Mouse (Mus musculus) activated CD4-positive, CD25-positive, alpha-beta regulatory T cell, adult 4 months (primary cell): ENCODE data around the gene Cuedc1. TPM values are rescaled to one million over a fixed set of nuclear protein-coding genes. Genes with fewer than 3 reads are reported as not detected.
"Not testable (repeated sequence)": the region's sequence is repeated elsewhere in the genome, so short reads cannot be mapped to it uniquely, and the experiment has no call there.

ENCODE experiments used
- ATAC-seq: one replicate; pipeline ENCODE4 v1.8.0; 2017
- polyA plus RNA-seq, 2 experiments: library from polyadenylated mRNA; unstranded; fragments of 100-300 nt; shearing (Covaris generic); gene quantifications; one replicate each; pipeline ENCODE4 v1.2.1; 2017

Cuedc1 gene
- polyA plus RNA-seq, 2 experiments from 2014 or later, result 5.4 to 5.8 TPM

DNA sequence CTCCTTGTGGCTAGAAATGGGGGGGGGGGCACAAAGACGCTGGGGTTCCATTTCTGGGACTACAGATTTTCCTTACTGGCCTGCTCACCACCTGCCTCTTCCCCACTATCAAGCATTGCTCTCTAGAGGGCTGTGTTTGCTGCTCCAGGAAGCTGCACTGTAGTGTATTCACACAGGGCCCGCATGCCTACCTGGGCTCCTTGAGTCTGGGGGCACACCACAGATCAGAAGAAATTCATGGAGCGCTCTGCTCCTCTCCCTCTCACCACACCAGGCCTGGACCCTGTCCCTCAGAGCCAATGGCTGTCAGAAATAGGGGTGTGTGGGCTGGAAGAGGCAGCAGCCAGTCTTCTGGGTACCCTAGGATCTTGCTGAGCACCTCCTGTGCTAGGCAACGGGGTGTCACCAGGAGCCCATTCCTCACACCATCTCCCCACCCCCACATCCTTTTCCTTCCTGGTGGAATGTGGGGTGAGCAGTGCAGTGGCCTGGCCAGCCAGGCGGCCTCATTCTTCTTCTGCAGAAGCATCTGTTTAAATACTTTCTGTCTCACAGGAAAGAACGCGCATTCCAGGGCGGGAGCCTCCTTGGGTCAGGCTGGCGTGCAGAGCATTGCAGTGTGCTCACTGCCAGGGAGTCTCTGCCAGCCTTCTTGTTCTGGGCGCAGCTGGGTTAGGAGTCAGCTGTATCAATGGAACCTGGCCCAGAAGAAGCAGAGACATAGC is 74.9 kb downstream of the Cuedc1 start:
- no peak for ATAC-seq

DNA sequence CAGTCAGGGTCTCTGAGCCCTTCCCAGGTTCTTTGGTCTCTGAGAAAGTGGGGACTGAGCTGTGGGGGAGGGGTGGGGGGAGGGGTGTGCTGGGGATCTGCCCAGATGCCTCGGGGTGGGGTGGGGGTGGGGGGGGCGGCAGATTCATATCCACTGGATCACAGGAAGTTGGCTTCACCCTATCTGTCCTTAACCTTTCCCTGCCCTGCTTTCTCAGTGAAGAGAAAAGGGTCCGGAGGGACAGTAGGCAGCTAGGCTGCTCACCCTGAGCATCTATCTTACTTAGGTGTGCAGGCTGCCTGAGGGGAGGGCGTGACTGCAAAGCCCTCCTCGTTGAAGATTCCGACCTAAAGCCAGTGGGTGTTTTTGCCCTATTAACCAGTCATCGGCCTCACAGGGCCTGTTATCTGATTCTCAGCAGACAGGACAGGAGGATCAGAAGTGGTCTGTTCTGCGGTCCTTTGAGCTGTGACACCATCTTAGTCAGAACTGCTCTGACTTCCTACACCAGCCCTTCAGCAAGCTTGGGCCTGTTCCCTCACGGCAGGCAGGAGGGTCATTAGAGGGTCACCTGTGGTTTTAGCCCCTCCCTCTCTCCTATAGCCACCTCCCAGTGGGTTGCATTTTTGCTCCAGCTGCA is 75.6 kb downstream of the Cuedc1 start:
- ATAC-seq, result no peak

DNA sequence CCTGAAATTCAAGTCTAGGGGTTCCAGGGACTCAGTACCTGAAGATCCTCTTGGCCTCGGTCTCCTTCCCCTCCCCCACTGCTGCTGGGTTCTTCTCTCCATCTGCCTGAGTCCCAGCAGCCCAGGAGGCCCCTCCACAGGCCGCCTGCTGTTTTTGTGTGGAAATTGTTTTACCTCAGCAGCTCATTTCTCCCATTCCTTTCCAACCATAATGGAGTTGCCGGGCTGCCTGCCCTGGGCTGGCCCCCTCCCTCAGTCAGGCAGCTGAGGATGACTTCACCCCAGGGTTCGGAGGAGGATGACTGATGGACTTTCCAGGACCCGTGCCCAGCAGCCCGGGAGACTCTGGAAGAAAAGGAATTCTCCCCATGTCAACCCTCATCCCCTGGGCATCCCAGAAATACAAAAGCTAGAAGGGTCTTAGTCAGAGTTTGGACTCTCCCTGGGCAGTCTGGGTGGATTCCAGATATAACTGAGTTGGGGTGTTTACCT is 82.7 kb downstream of the Cuedc1 start:
- ATAC-seq, result no peak

GRCm38 (mm10) chr11:88180959-88181619 is 83.2 kb downstream of the Cuedc1 start:
- ATAC-seq, result no peak

- ATAC-seq, result no peak
Measured at GRCm38 (mm10) chr11:88184632-88185180, 86.8 kb downstream of the Cuedc1 start.

- ATAC-seq, result no peak
Measured at GRCm38 (mm10) chr11:88186078-88186946, 88.5 kb downstream of the Cuedc1 start.

DNA sequence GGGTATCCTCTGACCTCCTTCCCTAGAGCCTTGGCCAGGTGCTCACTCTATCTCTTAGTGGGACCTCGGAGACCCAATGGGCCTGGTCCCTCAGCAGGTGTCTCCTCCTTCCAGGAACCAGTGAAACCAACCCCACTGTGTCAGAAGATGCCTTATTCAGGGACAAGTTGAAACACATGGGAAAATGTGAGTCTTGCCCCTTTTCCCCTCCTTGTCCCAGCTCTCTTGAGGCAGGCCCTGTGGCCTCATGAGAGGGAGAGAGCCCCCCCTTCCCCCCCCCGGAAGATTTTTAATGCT is 89.0 kb downstream of the Cuedc1 start:
- ATAC-seq, result no peak

- peak; percentile 89 for ATAC-seq
Measured at GRCm38 (mm10) chr11:88187417-88188133, 89.7 kb downstream of the Cuedc1 start.

GRCm38 (mm10) chr11:88188216-88188615 is 90.4 kb downstream of the Cuedc1 start:
- no peak for ATAC-seq

DNA sequence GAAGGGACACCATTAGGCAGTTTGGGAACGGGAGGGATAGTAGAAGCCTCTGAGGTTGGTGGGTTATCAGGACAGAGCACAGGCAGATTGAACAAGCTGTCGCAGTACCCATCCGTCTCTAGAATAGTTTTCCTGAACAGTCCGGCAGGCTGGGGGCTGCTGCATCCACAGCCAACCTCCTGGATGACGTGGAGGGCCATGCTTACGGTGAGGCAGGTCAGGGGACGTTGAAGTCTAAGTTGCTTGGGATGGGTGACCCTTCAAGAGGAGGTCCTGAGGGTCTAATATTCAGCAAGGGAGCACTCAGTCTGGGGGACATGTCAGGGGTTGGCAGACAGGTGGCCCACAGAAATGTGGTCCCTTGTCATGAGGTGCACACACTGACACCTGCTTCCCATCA is 90.8 kb downstream of the Cuedc1 start:
- ATAC-seq, result no peak

DNA sequence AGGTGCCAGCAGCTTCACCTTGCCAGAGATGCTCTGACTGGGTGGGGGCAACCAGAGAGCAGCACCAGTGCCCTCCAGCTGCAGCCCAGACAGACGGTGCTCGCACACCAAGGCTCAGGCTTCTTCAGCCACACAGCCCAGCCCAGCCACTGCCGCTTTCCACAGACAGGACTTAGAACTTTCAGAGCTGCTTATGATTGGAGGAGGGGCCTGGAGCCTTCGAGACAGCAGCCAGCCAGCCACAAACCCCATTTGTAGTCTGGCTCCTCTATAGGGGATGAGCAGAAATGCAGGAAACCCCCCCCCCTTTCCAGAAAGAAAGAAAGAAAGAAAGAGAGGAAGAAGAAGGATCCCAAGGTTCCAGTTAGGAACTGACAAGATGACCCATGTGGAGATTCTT is 94.7 kb downstream of the Cuedc1 start:
- peak; percentile 44 for ATAC-seq

DNA sequence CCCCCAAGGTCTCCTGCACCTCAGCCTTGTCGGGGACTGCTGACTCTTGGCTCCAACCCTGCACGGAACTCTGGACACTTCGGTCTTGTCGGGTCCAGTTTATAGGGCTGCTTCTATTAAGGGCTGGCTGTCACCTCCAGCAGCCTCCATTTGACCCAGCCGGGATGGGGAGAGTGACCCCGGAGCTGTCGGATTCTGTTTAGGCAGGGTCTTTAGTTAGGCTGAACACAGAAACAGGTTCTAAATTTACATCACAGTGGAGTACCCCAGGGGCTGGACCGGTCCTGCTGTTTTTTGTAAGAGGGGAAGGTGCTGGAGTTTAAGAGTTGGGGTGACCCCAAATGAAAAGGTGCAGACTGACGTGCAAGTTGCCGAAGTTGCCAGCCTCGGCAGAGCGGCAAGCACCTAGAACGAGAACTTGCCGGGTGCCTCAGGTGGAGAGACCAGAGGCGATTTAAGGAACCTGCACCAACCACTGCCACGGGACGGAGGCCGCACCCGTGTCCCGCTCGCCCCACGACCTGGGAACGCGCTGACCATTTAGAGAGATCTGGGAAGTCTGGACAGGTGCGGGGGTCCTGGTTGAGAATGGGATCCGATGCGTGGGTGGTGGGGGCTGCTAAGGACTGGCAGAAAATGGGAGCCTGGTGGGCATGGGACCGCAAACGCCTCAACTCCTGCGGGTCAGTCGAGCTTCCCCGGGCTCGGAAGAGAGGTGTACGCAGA is 95.4 kb downstream of the Cuedc1 start:
- no peak for ATAC-seq

DNA sequence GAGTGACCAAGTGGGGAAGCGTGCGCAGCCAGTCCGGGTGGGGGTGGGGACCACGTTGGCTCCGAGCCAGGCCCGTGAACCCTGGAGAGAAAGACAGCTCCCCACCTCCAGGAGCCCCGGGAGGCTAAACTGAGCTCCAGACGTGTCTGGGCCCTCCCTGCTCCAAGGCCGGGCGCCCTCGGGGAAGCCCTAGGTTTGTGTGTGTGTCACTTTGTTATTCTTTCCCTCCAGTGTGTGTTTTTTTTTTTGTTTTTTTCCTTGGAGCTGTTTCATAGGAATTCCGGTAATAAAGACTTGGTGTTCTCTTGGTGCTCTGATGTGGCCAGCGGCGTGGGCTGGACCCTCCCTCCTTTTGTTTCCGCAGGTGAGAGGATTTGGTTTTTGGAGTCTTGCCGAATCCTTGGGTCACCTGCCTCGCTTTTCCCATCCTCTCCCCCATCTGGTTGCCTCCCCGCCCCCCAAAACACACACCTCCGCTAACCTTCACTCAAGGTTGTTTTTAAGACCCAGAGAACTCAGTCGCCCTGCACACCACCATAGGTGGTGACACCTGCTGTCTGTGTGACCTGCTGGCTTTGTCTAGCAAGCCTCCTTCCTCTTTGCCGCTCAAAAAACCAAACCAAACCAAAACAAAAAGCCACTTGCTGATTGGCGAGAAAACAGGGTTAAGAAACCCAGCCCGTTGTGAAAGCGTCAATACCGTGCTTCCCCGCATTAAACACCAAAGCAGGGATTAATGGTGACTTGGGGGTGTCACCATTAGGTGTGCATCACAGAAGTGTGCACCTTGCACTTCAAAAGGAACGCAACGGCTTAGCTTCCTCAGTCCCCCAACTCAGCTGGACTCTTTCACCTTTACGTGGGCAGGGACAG is 96.2 kb downstream of the Cuedc1 start:
- ATAC-seq, result peak; percentile 63

- ATAC-seq, result not testable (repeated sequence)
Measured at GRCm38 (mm10) chr11:88195699-88196098, 97.8 kb downstream of the Cuedc1 start.

GRCm38 (mm10) chr11:88197153-88197576 is 99.3 kb downstream of the Cuedc1 start:
- no peak for ATAC-seq

GRCm38 (mm10) chr11:88198223-88198622 is 100.4 kb downstream of the Cuedc1 start:
- ATAC-seq, result no peak

DNA sequence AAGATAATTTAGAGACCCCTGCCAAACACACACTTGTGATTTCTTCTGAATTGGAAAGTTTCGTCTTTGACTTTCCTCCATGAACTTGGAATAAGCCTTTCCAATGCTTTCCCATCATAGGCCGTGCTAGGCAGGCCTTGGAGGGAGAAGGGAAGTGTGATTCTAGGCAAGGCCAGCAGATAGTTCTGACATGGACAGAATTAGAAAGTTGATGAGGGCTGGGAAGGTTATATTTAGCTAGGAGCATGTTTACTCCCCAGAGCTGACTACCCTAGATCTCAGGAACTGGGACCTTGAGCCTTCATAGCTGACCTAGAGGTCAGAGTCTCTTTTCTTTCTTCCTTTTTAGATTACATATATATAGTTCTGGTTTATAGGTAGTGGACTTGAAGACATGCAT is 103.3 kb downstream of the Cuedc1 start:
- no peak for ATAC-seq

GRCm38 (mm10) chr11:88202077-88202476 is 104.2 kb downstream of the Cuedc1 start:
- ATAC-seq, result no peak

GRCm38 (mm10) chr11:88203712-88204532 is 106.1 kb downstream of the Cuedc1 start, which contains the start of gene Mrps23:
Mrps23 (plus strand) TSS chr11:88204388.
- ATAC-seq, result peak; percentile 94
